Mouse (Mus musculus): ENCODE measurements around the gene Cnot11.
"Not testable (repeated sequence)": the region's sequence is repeated elsewhere in the genome, so short reads cannot be mapped to it uniquely, and the experiment has no call there.

Cnot11 gene

GRCm38 (mm10) chr1:39578446-39578845, 43.7 kb downstream of the Cnot11 start:
- DNase-seq (ENCODE audit: low read depth, low spot score): no peak

GRCm38 (mm10) chr1:39579139-39579538, 44.3 kb downstream of the Cnot11 start:
- DNase-seq (ENCODE audit: low read depth, low spot score): no peak

GRCm38 (mm10) chr1:39581215-39581614, 46.4 kb downstream of the Cnot11 start:
- DNase-seq (ENCODE audit: low read depth, low spot score): no peak

- DNase-seq (ENCODE audit: low read depth, low spot score): no peak
Observed at GRCm38 (mm10) chr1:39583173-39583572, 48.4 kb downstream of the Cnot11 start.

DNA sequence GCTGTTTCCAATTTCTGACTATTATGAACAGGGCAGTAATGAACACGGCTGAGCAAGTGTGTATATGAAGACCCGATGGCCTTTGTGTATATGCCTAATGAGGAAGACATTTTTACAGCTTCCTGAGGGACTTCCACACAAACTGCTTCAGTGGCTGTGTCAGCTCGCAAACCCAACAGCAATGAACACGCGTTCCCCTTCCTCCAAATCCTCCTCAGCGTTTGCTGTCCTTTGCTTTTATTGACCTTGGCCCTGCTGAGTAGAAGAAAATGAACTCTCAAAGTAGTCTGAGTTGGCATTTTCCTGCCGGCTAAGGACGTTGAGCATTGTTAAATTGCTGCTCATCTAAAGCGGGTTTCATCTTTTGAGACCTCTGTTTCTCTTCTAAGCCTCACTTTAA, 50.6 kb downstream of the Cnot11 start:
- no peak for DNase-seq (ENCODE audit: low read depth, low spot score)

- DNase-seq (ENCODE audit: low read depth, low spot score): no peak
Observed at GRCm38 (mm10) chr1:39590193-39590592, 55.4 kb downstream of the Cnot11 start.

- DNase-seq (ENCODE audit: low read depth, low spot score): not testable (repeated sequence)
Observed at GRCm38 (mm10) chr1:39591557-39591956, 56.8 kb downstream of the Cnot11 start.

DNA sequence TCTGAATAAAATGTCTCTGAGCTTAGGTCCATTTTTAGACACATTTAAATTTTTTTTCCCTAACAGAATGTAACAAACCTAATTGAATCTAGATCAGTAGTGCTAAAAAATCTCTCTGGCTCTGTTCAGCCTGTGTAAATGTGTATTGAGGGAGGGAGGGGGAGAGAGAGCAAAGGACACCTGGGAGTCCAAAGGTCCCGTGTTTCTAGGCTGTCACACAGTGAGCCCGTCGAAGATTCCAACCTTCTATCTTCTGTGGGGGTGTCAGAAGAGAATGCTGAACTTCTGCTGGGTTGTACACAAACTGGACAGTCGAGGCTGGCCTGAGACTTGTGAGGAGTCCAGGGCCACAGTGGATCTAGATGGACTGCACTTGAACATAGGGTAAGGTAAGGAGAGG, 57.3 kb downstream of the Cnot11 start:
- no peak for DNase-seq (ENCODE audit: low read depth, low spot score)

DNA sequence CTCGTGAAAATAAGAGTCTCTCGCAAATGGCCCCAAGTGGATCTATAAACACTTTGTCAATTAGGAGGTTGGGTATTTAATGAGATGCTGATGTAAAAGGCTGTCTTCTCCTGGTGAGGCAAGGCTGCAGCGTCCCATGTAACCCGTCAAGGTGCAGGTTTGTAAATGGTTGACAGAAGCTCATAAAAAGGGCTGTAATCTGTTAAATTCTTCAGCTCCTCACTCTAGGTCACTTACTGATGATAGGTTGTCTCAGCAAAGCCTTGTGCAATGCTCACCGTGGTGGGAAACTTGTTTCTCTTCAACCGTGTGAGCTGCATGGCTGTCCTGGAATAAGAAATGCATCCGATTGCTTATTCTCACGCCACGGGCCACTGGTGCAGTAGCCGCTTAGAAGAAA, 59.0 kb downstream of the Cnot11 start:
- DNase-seq (ENCODE audit: low read depth, low spot score): no peak
